Mouse (Mus musculus) forebrain, embryonic 15.5 days (tissue): ENCODE measurements around the gene Zswim7. TPM values are rescaled to one million over a fixed set of nuclear protein-coding genes. Genes with fewer than 3 reads are reported as not detected.

Experiments
- ATAC-seq: fragments of 200-750 bp; cut with Nextera tagmentation; replicated peaks from 2 replicates; pipeline ENCODE4 v1.8.0; 2017; ENCODE audit warnings: mild to moderate bottlenecking, moderate TSS enrichment, moderate library complexity
- H3K27ac ChIP-seq: fragments of 300-500 bp; sonication (generic); replicated peaks from 2 replicates; pipeline ENCODE4 v1.5.1; 2015; ENCODE audit warnings: mild to moderate bottlenecking, inconsistent platforms
- H3K27me3 ChIP-seq: fragments of 300-500 bp; sonication (generic); 2 replicates; pipeline ENCODE4 v1.6.1; 2015; ENCODE audit warnings: inconsistent platforms
- H3K36me3 ChIP-seq: fragments of 300-500 bp; sonication (generic); 2 replicates; pipeline ENCODE4 v1.6.1; 2015; ENCODE audit warnings: mild to moderate bottlenecking, inconsistent platforms
- H3K4me1 ChIP-seq: fragments of 300-500 bp; sonication (generic); 2 replicates; pipeline ENCODE4 v1.6.1; 2015; ENCODE audit warnings: inconsistent platforms
- H3K4me2 ChIP-seq: fragments of 300-500 bp; sonication (generic); replicated peaks from 2 replicates; pipeline ENCODE4 v1.6.1; 2015; ENCODE audit warnings: mild to moderate bottlenecking, inconsistent platforms
- H3K4me3 ChIP-seq: fragments of 300-500 bp; sonication (generic); 2 replicates; pipeline ENCODE4 v1.5.1; 2015; ENCODE audit warnings: mild to moderate bottlenecking, inconsistent platforms
- H3K9ac ChIP-seq: fragments of 300-500 bp; sonication (generic); replicated peaks from 2 replicates; pipeline ENCODE4 v1.6.1; 2015; ENCODE audit warnings: mild to moderate bottlenecking, inconsistent platforms
- H3K9me3 ChIP-seq: fragments of 300-500 bp; sonication (generic); 2 replicates; pipeline ENCODE4 v1.6.1; 2016; ENCODE audit warnings: inconsistent platforms
- WGBS: fragments of 180-500 bp; shearing (Covaris S2); methylation state at CpG from one replicate; pipeline ENCODE4 v1.1.7; 2015; ENCODE audit warnings: mixed read lengths; 5-methylcytosine and 5-hydroxymethylcytosine counted together
- polyA plus RNA-seq: library from polyadenylated mRNA; unstranded; fragments of >200 nt; fragmentation: Nextera tagmentation; extraction: Ambion mirVana; gene quantifications from 2 replicates; pipeline ENCODE4 v1.2.1, GENCODE M21; 2015

The Zswim7 gene
- polyA plus RNA-seq, 1 experiment from 2014 or later, result 9.8 TPM

- Histone ChIP-seq H3K27ac (peak overlapping the region; percentile 82), H3K36me3 (peaks cover 26% of the 10 kb centered on the region), H3K4me2 (peak overlapping the region; percentile 77), H3K9me3 (no peaks in the 10 kb centered on the region), H3K27me3 (no peaks in the 10 kb centered on the region), H3K9ac (peak overlapping the region; percentile 74), H3K4me1 (peaks cover 11% of the 10 kb centered on the region), H3K4me3 (peak overlapping the region; percentile 73)
- under 1% methylated on average over 46 of the region's 57 CpGs for WGBS
- no peak; the same call in none of the 2 replicates for ATAC-seq
Observed at GRCm38 (mm10) chr11:62281601-62281997, 424 bp upstream of the Zswim7 start.

- Histone ChIP-seq H3K27me3 (no peaks in the 10 kb centered on the region), H3K4me3 (no peak overlapping the region), H3K9ac (no peak overlapping the region), H3K9me3 (no peaks in the 10 kb centered on the region), H3K4me2 (no peak overlapping the region), H3K4me1 (peaks cover 11% of the 10 kb centered on the region), H3K27ac (no peak overlapping the region), H3K36me3 (no peaks in the 10 kb centered on the region)
- ATAC-seq, result no peak
- WGBS, result 28% methylated on average over 5 of the region's 5 CpGs
Observed at GRCm38 (mm10) chr11:62278027-62278426, 3.1 kb downstream of the Zswim7 start.

- no peaks in the 10 kb centered on the region for H3K36me3 ChIP-seq
- H3K4me1 ChIP-seq, result peaks cover 4% of the 10 kb centered on the region
- no peak for ATAC-seq
- H3K27ac ChIP-seq, result no peak overlapping the region
- no peak overlapping the region for H3K4me2 ChIP-seq
- H3K4me3 ChIP-seq, result no peak overlapping the region
- WGBS, result 65% methylated on average over 8 of the region's 8 CpGs
- H3K9ac ChIP-seq, result no peak overlapping the region
- H3K27me3 ChIP-seq, result no peaks in the 10 kb centered on the region
- no peaks in the 10 kb centered on the region for H3K9me3 ChIP-seq
Observed at GRCm38 (mm10) chr11:62277086-62277485, 4.1 kb downstream of the Zswim7 start.

- Histone ChIP-seq H3K36me3 (no peaks in the 10 kb centered on the region), H3K27ac (no peak overlapping the region), H3K27me3 (no peaks in the 10 kb centered on the region), H3K4me2 (no peak overlapping the region), H3K4me1 (peaks cover 15% of the 10 kb centered on the region), H3K9me3 (no peaks in the 10 kb centered on the region), H3K4me3 (no peak overlapping the region), H3K9ac (no peak overlapping the region)
- 71% methylated on average over 5 of the region's 5 CpGs for WGBS
- ATAC-seq, result no peak
Observed at GRCm38 (mm10) chr11:62270851-62271250, 10.3 kb downstream of the Zswim7 start.

GRCm38 (mm10) chr11:62269097-62269496 lies 12.1 kb downstream of the Zswim7 start:
- WGBS, result 89% methylated on average over 12 of the region's 12 CpGs
- Histone ChIP-seq H3K4me2 (no peak overlapping the region), H3K4me1 (peaks cover 15% of the 10 kb centered on the region), H3K27me3 (no peaks in the 10 kb centered on the region), H3K27ac (no peak overlapping the region), H3K36me3 (no peaks in the 10 kb centered on the region), H3K4me3 (no peak overlapping the region), H3K9ac (no peak overlapping the region), H3K9me3 (no peaks in the 10 kb centered on the region)
- no peak for ATAC-seq

GRCm38 (mm10) chr11:62268381-62268780 lies 12.8 kb downstream of the Zswim7 start:
- Histone ChIP-seq H3K4me2 (no peak overlapping the region), H3K9ac (no peak overlapping the region), H3K36me3 (no peaks in the 10 kb centered on the region), H3K4me1 (peaks cover 15% of the 10 kb centered on the region), H3K27me3 (no peaks in the 10 kb centered on the region), H3K27ac (no peak overlapping the region), H3K9me3 (no peaks in the 10 kb centered on the region), H3K4me3 (no peak overlapping the region)
- WGBS, result 84% methylated on average over 8 of the region's 8 CpGs
- no peak for ATAC-seq

- ATAC-seq, result no peak
- H3K27me3 ChIP-seq, result no peaks in the 10 kb centered on the region
- no peak overlapping the region for H3K27ac ChIP-seq
- H3K4me1 ChIP-seq, result peaks cover 15% of the 10 kb centered on the region
- H3K9ac ChIP-seq, result no peak overlapping the region
- WGBS, result 46% methylated on average over 17 of the region's 17 CpGs
- no peak overlapping the region for H3K4me2 ChIP-seq
- H3K9me3 ChIP-seq, result no peaks in the 10 kb centered on the region
- H3K4me3 ChIP-seq, result no peak overlapping the region
- H3K36me3 ChIP-seq, result no peaks in the 10 kb centered on the region
Observed at GRCm38 (mm10) chr11:62266466-62267214, 14.5 kb downstream of the Zswim7 start.

- Histone ChIP-seq H3K27ac (no peak overlapping the region), H3K9ac (no peak overlapping the region), H3K4me3 (no peak overlapping the region), H3K9me3 (no peaks in the 10 kb centered on the region), H3K4me2 (no peak overlapping the region), H3K27me3 (no peaks in the 10 kb centered on the region), H3K4me1 (peaks cover 15% of the 10 kb centered on the region), H3K36me3 (no peaks in the 10 kb centered on the region)
- ATAC-seq, result no peak
- WGBS, result 60% methylated on average over 7 of the region's 7 CpGs
Observed at GRCm38 (mm10) chr11:62265642-62266041, 15.5 kb downstream of the Zswim7 start.

- no peak overlapping the region for H3K9ac ChIP-seq
- H3K27me3 ChIP-seq, result no peaks in the 10 kb centered on the region
- H3K27ac ChIP-seq, result no peak overlapping the region
- ATAC-seq, result no peak
- H3K9me3 ChIP-seq, result no peaks in the 10 kb centered on the region
- peaks cover 15% of the 10 kb centered on the region for H3K4me1 ChIP-seq
- H3K36me3 ChIP-seq, result no peaks in the 10 kb centered on the region
- H3K4me2 ChIP-seq, result no peak overlapping the region
- H3K4me3 ChIP-seq, result no peak overlapping the region
- whole genome bisulfite sequencing, result 73% methylated on average over 7 of the region's 7 CpGs
Observed at GRCm38 (mm10) chr11:62264018-62264417, 17.2 kb downstream of the Zswim7 start.

GRCm38 (mm10) chr11:62263599-62263998 lies 17.6 kb downstream of the Zswim7 start:
- Histone ChIP-seq H3K9me3 (no peaks in the 10 kb centered on the region), H3K27ac (no peak overlapping the region), H3K4me3 (no peak overlapping the region), H3K9ac (no peak overlapping the region), H3K4me1 (peaks cover 15% of the 10 kb centered on the region), H3K36me3 (no peaks in the 10 kb centered on the region), H3K4me2 (no peak overlapping the region), H3K27me3 (no peaks in the 10 kb centered on the region)
- ATAC-seq, result no peak
- 80% methylated on average over 7 of the region's 7 CpGs for WGBS

GRCm38 (mm10) chr11:62259214-62259613 lies 22.0 kb downstream of the Zswim7 start:
- H3K9ac ChIP-seq, result no peak overlapping the region
- ATAC-seq, result no peak

GRCm38 (mm10) chr11:62253380-62253779 lies 27.8 kb downstream of the Zswim7 start:
- H3K27me3 ChIP-seq, result peaks cover 29% of the 10 kb centered on the region
- ATAC-seq, result no peak
- no peak overlapping the region for H3K9ac ChIP-seq
- H3K4me2 ChIP-seq, result no peak overlapping the region
- H3K4me1 ChIP-seq, result peaks cover 15% of the 10 kb centered on the region
- no peak overlapping the region for H3K27ac ChIP-seq
- no peaks in the 10 kb centered on the region for H3K9me3 ChIP-seq
- H3K36me3 ChIP-seq, result no peaks in the 10 kb centered on the region
- WGBS, result 81% methylated on average over 5 of the region's 5 CpGs
- no peak overlapping the region for H3K4me3 ChIP-seq

More at GRCm38 (mm10) chr11:62259214-62259613, 22.0 kb downstream of the Zswim7 start:
- WGBS, result 53% methylated on average over 5 of the region's 5 CpGs
- H3K27ac ChIP-seq, result no peak overlapping the region
- H3K9me3 ChIP-seq, result no peaks in the 10 kb centered on the region
- H3K4me3 ChIP-seq, result no peak overlapping the region
- H3K36me3 ChIP-seq, result no peaks in the 10 kb centered on the region
- no peaks in the 10 kb centered on the region for H3K4me1 ChIP-seq
- no peaks in the 10 kb centered on the region for H3K27me3 ChIP-seq
- no peak overlapping the region for H3K4me2 ChIP-seq

GRCm38 (mm10) chr11:62251047-62251446 lies 30.1 kb downstream of the Zswim7 start:
- Histone ChIP-seq H3K4me1 (peaks cover 18% of the 10 kb centered on the region), H3K27ac (no peak overlapping the region), H3K27me3 (peaks cover 29% of the 10 kb centered on the region), H3K36me3 (no peaks in the 10 kb centered on the region), H3K9ac (no peak overlapping the region), H3K4me2 (no peak overlapping the region), H3K9me3 (no peaks in the 10 kb centered on the region), H3K4me3 (no peak overlapping the region)
- no peak for ATAC-seq
- WGBS, result 78% methylated on average over 11 of the region's 11 CpGs
